Mouse (Mus musculus): Measurements from ENCODE around the gene Gdap1l1.

- TF ChIP-seq CTCF (IDR thresholded peaks at IDR 0.05; ENCODE audit: borderline replicate concordance, control insufficient read depth, extremely low read depth, insufficient read depth, low read length, poor library complexity) (no peak), POLR2A (IDR thresholded peaks at IDR 0.05; ENCODE audit: control insufficient read depth, extremely low read depth, insufficient read depth, low read length, poor library complexity) (no peak)
Measured at GRCm38 (mm10) chr2:163462801-163463200, 24.5 kb downstream of the Gdap1l1 start.

Data from thymus, adult 2 months (tissue).